Mouse (Mus musculus) hindbrain, postnatal 0 days (tissue): Measurements from ENCODE around the gene B3gnt9. TPM values are rescaled to one million over a fixed set of nuclear protein-coding genes. Genes with fewer than 3 reads are reported as not detected.

Source experiments
- ATAC-seq: fragments of 200-750 bp; cut with Nextera tagmentation; 2 replicates; pipeline ENCODE4 v1.8.0; 2017; ENCODE audit warnings: mild to moderate bottlenecking, moderate TSS enrichment, moderate library complexity
- DNase-seq: peaks from one replicate; pipeline ENCODE4 v3.0.0-alpha.2; 2015; ENCODE audit warnings: low spot score
- H3K27ac ChIP-seq: fragments of 300-500 bp; sonication (generic); 2 replicates; pipeline ENCODE4 v1.5.1; 2014; ENCODE audit warnings: mild to moderate bottlenecking
- H3K27me3 ChIP-seq: fragments of 300-500 bp; sonication (generic); 2 replicates; pipeline ENCODE4 v1.6.1; 2014; ENCODE audit warnings: low read length, mixed read lengths; ENCODE audit not compliant: insufficient read depth
- H3K36me3 ChIP-seq: fragments of 300-500 bp; sonication (generic); 2 replicates; pipeline ENCODE4 v1.6.1; 2014; ENCODE audit warnings: low read length, mixed read lengths; ENCODE audit not compliant: insufficient read depth
- H3K4me1 ChIP-seq: fragments of 300-500 bp; sonication (generic); 2 replicates; pipeline ENCODE4 v1.6.1; 2014; ENCODE audit warnings: antibody characterized with exemption, low read length, mixed read lengths; ENCODE audit not compliant: insufficient read depth
- H3K4me2 ChIP-seq: fragments of 300-500 bp; sonication (generic); 2 replicates; pipeline ENCODE4 v1.6.1; 2014; ENCODE audit warnings: low read depth, mild to moderate bottlenecking, low read length, moderate library complexity, mixed read lengths
- H3K4me3 ChIP-seq: fragments of 300-500 bp; sonication (generic); 2 replicates; pipeline ENCODE4 v1.5.1; 2014; ENCODE audit warnings: low read length
- H3K9ac ChIP-seq: fragments of 300-500 bp; sonication (generic); replicated peaks from 2 replicates; pipeline ENCODE4 v1.6.1; 2014; ENCODE audit warnings: mild to moderate bottlenecking, low read length, moderate library complexity, mixed read lengths
- H3K9me3 ChIP-seq: fragments of 300-500 bp; sonication (generic); 2 replicates; pipeline ENCODE4 v1.6.1; 2016; ENCODE audit warnings: low read length, mixed read lengths
- CTCF ChIP-seq: IDR thresholded peaks from 2 replicates; pipeline ENCODE4 v1.5.1; 2016; ENCODE audit warnings: antibody characterized with exemption, control low read depth, low read depth
- WGBS: fragments of 180-500 bp; shearing (Covaris S2); extraction: QIAGEN DNeasy Blood & Tissue Kit; methylation state at CpG from one replicate; pipeline ENCODE4 v1.1.7; 2014; 5-methylcytosine and 5-hydroxymethylcytosine counted together
- polyA plus RNA-seq: library from polyadenylated mRNA; unstranded; fragments of >200 nt; fragmentation: Nextera tagmentation; extraction: Ambion mirVana; gene quantifications from 2 replicates; pipeline ENCODE4 v1.2.1, GENCODE M21; 2015
- total RNA-seq: library from RNA; depleted of rRNA; stranded (reverse); fragments of >200 nt; gene quantifications from 2 replicates; pipeline ENCODE4 v1.2.3, GENCODE M21; 2014

Gene B3gnt9
- total and polyA plus RNA-seq, 2 experiments from 2014 or later: 10.7 to 18.8 TPM

- H3K4me3 ChIP-seq: peak overlapping the region; percentile 54
- DNase-seq (peak; percentile 90), ATAC-seq (no peak)
- WGBS: 4% methylated on average over 31 of the region's 31 CpGs
- peaks cover 14% of the 10 kb centered on the region; the same call in 1 of the 2 replicates for H3K4me1 ChIP-seq
- TF ChIP-seq CTCF: peak; percentile 92
- H3K9ac ChIP-seq: no peak overlapping the region
- H3K9me3 ChIP-seq: no peaks in the 10 kb centered on the region
- H3K36me3 ChIP-seq: no peaks in the 10 kb centered on the region
- H3K27me3 ChIP-seq: no peaks in the 10 kb centered on the region
- H3K4me2 ChIP-seq: peak overlapping the region; percentile 72
- H3K27ac ChIP-seq: no peak overlapping the region
These were observed 35.8 kb upstream of the B3gnt9 start for GRCm38 (mm10) chr8:105290554-105291314.

- H3K4me1 ChIP-seq: peaks cover 18% of the 10 kb centered on the region; the same call in 1 of the 2 replicates
- peak within 1 kb of the TSS; percentile 72 for H3K4me2 ChIP-seq
These were observed 35.0 kb upstream of the B3gnt9 start, which contains the start of gene 4931428F04Rik for GRCm38 (mm10) chr8:105289805-105290460. TSS of gene 4931428F04Rik (minus strand) at chr8:105289864.

GRCm38 (mm10) chr8:105288958-105289732 is 34.2 kb upstream of the B3gnt9 start:
- ATAC-seq (peak; percentile 93), DNase-seq (peak; percentile 99)
- Histone ChIP-seq H3K27ac (peak overlapping the region; percentile 94), H3K27me3 (no peaks in the 10 kb centered on the region), H3K4me2 (peak overlapping the region; percentile 72), H3K4me1 (peaks cover 18% of the 10 kb centered on the region; the same call in 1 of the 2 replicates), H3K9ac (peak overlapping the region; percentile 74), H3K9me3 (no peaks in the 10 kb centered on the region), H3K36me3 (no peaks in the 10 kb centered on the region), H3K4me3 (peak overlapping the region; percentile 54)
- WGBS: 1% methylated on average over 53 of the region's 53 CpGs
- peak; percentile 53 for TF ChIP-seq CTCF

More at GRCm38 (mm10) chr8:105289805-105290460, 35.0 kb upstream of the B3gnt9 start, which contains the start of gene 4931428F04Rik:
- peak within 1 kb of the TSS; percentile 94 for H3K27ac ChIP-seq
- 1% methylated on average over 43 of the region's 43 CpGs for WGBS
- ATAC-seq: peak; percentile 16
- TF ChIP-seq CTCF: peak; percentile 76
- H3K9ac ChIP-seq: peak within 1 kb of the TSS; percentile 74
- peak; percentile 69 for DNase-seq
- H3K4me3 ChIP-seq: peak within 1 kb of the TSS; percentile 54
- no peaks in the 10 kb centered on the region for H3K9me3 ChIP-seq
- H3K36me3 ChIP-seq: no peaks in the 10 kb centered on the region
- H3K27me3 ChIP-seq: no peaks in the 10 kb centered on the region

GRCm38 (mm10) chr8:105288231-105288630 is 33.3 kb upstream of the B3gnt9 start:
- Histone ChIP-seq H3K27me3 (no peaks in the 10 kb centered on the region), H3K36me3 (no peaks in the 10 kb centered on the region), H3K9ac (peak overlapping the region; percentile 74; the same call in 1 of the 2 replicates), H3K9me3 (no peaks in the 10 kb centered on the region), H3K4me2 (peak overlapping the region; percentile 72), H3K4me3 (peak overlapping the region; percentile 54), H3K27ac (no peak overlapping the region), H3K4me1 (peaks cover 18% of the 10 kb centered on the region; the same call in 1 of the 2 replicates)
- DNase-seq (no peak), ATAC-seq (no peak)
- 67% methylated on average over 5 of the region's 5 CpGs for WGBS
- no peak; the same call in 1 of the 2 replicates for TF ChIP-seq CTCF

GRCm38 (mm10) chr8:105286907-105287306 is 32.0 kb upstream of the B3gnt9 start:
- peaks cover 18% of the 10 kb centered on the region; the same call in 1 of the 2 replicates for H3K4me1 ChIP-seq

GRCm38 (mm10) chr8:105285514-105285913 is 30.6 kb upstream of the B3gnt9 start:
- ATAC-seq: no peak
- Histone ChIP-seq H3K9ac (no peak overlapping the region), H3K36me3 (no peaks in the 10 kb centered on the region), H3K4me2 (no peak overlapping the region), H3K4me3 (no peak overlapping the region), H3K27me3 (no peaks in the 10 kb centered on the region), H3K27ac (no peak overlapping the region), H3K9me3 (no peaks in the 10 kb centered on the region), H3K4me1 (peaks cover 18% of the 10 kb centered on the region; the same call in 1 of the 2 replicates)
- no peak for TF ChIP-seq CTCF
- 43% methylated on average over 12 of the region's 12 CpGs for WGBS
- DNase-seq: no peak

More at GRCm38 (mm10) chr8:105286907-105287306, 32.0 kb upstream of the B3gnt9 start:
- H3K36me3 ChIP-seq: no peaks in the 10 kb centered on the region
- no peak for TF ChIP-seq CTCF
- no peak overlapping the region for H3K4me3 ChIP-seq
- no peaks in the 10 kb centered on the region for H3K9me3 ChIP-seq
- 81% methylated on average over 4 of the region's 4 CpGs for WGBS
- ATAC-seq (no peak), DNase-seq (no peak)
- H3K27me3 ChIP-seq: no peaks in the 10 kb centered on the region
- no peak overlapping the region for H3K9ac ChIP-seq
- peak overlapping the region; percentile 37 for H3K4me2 ChIP-seq
- no peak overlapping the region for H3K27ac ChIP-seq
